Comparison of ENCODE assay signal across 28 mouse cellular contexts in the genomic region with DNA sequence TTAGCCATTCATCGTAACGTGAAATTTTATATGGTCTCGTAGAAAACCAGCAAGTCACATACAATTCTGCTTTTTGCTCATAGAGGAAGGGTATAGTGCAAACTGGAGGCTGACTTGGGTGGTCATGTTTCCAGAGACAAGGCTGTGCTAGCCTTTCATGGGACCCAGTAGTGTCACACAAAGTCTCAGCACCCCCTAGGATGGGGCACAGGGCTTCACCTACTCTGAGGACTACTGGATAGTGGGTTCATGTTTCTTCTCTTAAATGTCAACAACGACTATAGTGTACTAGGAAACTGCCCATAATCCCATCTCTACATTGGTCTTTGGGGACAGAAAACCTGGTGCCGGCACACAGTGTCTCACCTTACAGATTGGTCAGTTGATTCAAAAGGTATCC.
"Had no signal": no experiment of that assay in that cellular context is flagged by ENCODE, and none has a peak within 500 bp of the region (broad histone marks: within the 10 kb centered on the region; RNA-seq: fewer than 3 reads in every experiment).

No protein-coding gene starts in this region.

- ATAC-seq: forebrain, embryonic 13.5 days; forebrain, embryonic 14.5 days; forebrain, embryonic 15.5 days; forebrain, embryonic 16.5 days; forebrain, postnatal 0 days had no signal

- H3K4me3 ChIP-seq: embryonic facial prominence, embryonic 10.5 days; embryonic facial prominence, embryonic 12.5 days; embryonic facial prominence, embryonic 13.5 days; embryonic facial prominence, embryonic 15.5 days; erythroblast, embryonic 14.5 days; forebrain, embryonic 10.5 days; forebrain, embryonic 12.5 days; forebrain, embryonic 13.5 days; forebrain, embryonic 15.5 days; gastrocnemius, adult 2 months; heart, adult 2 months had no signal

- H3K9me3 ChIP-seq: embryonic facial prominence, embryonic 10.5 days; embryonic facial prominence, embryonic 12.5 days; embryonic facial prominence, embryonic 13.5 days; embryonic facial prominence, embryonic 15.5 days; forebrain, embryonic 10.5 days; forebrain, embryonic 12.5 days; forebrain, embryonic 13.5 days; forebrain, embryonic 15.5 days had no signal

- H3K27ac ChIP-seq: embryonic facial prominence, embryonic 10.5 days; embryonic facial prominence, embryonic 12.5 days; embryonic facial prominence, embryonic 13.5 days; embryonic facial prominence, embryonic 15.5 days; forebrain, embryonic 10.5 days; forebrain, embryonic 12.5 days; forebrain, embryonic 13.5 days; forebrain, embryonic 15.5 days; gastrocnemius, adult 2 months; heart, adult 2 months had no signal

- H3K9ac ChIP-seq: embryonic facial prominence, embryonic 12.5 days; embryonic facial prominence, embryonic 13.5 days; embryonic facial prominence, embryonic 15.5 days; forebrain, embryonic 12.5 days; forebrain, embryonic 13.5 days; forebrain, embryonic 15.5 days; forebrain, postnatal 0 days had no signal

- H3K4me1 ChIP-seq: embryonic facial prominence, embryonic 10.5 days; embryonic facial prominence, embryonic 12.5 days; embryonic facial prominence, embryonic 13.5 days; embryonic facial prominence, embryonic 15.5 days; forebrain, embryonic 12.5 days; forebrain, embryonic 15.5 days had no signal

- H3K27me3 ChIP-seq: embryonic facial prominence, embryonic 12.5 days; embryonic facial prominence, embryonic 13.5 days; embryonic facial prominence, embryonic 15.5 days; forebrain, embryonic 12.5 days; forebrain, embryonic 13.5 days; forebrain, embryonic 15.5 days had no signal

- DNase-seq: cerebellum, adult 2 months; cerebellum, adult 8-10 months; cerebellum, adult 9-10 months; cerebellum, adult 9-11 months; cerebellum, postnatal 10 days; cerebellum, postnatal 14 days; cerebellum, postnatal 25 days; cerebellum, postnatal 36 days; embryo, embryonic 11 days; forebrain, postnatal 0 days; gastrocnemius, adult 2 months; gastrocnemius, postnatal 10 days; gastrocnemius, postnatal 14 days; gastrocnemius, postnatal 25 days; gastrocnemius, postnatal 36 days; heart, adult 18-20 months; heart, adult 2 months had no signal

- H3K36me3 ChIP-seq: embryonic facial prominence, embryonic 10.5 days; embryonic facial prominence, embryonic 12.5 days; embryonic facial prominence, embryonic 13.5 days; embryonic facial prominence, embryonic 15.5 days; forebrain, embryonic 10.5 days; forebrain, embryonic 12.5 days; forebrain, embryonic 15.5 days had no signal

- H3K4me2 ChIP-seq: embryonic facial prominence, embryonic 12.5 days; embryonic facial prominence, embryonic 13.5 days; embryonic facial prominence, embryonic 15.5 days; forebrain, embryonic 12.5 days; forebrain, embryonic 13.5 days; forebrain, embryonic 15.5 days had no signal
